Mouse (Mus musculus): Measurements from ENCODE around the gene Chd5.
A peak's percentile ranks its signal among the peaks of the same experiment; 100 is the strongest.

Chd5 gene

DNA sequence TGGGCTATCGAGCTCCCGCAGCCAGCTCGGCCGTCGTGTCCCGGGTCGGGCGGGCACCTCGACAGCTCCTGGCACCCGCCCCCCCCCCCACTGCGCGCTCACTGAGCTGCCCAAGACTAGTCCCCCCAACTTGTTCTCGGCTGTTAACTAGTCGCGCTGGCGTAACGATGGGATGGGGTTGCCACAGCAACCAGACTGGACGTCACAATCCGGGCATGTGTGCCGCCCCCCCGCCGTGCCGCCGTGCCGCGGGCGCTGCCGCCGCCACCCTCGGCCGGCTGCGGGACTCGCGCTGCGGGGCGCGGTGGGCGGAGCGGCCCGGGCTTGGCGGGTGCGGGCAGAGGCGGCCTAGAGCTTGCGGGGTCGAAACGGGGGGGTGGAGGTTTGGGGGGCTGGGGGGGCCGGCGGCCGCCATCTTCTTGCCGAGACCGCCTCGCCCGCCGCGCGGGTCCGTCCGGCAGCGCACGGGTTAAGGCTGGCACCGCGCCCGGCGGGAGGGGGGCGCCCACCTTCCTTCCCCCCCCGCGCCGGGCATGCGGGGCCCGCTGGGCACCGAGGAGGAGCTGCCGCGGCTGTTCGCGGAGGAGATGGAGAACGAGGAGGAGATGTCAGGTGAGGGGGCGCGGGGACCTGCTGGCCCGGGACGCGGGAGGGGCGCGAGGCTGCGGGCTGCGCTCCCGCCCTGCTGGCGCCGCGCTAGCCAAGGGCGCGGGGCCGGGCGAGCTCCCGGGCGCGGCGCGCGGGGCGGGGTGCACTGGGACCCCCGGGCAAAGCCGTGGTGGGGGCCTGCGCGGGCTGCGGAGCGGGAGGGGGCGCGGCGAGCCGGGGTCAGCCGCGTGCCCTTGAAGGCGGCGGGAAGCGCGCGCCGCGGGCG, at the start of gene Chd5:
Gene Chd5 (plus strand): TSS at position 233 of the 874 bp plus-strand sequence.
- no peak for DNase-seq (ENCODE audit: low spot score)

- no peak for DNase-seq (ENCODE audit: low spot score)
Measured at GRCm38 (mm10) chr4:152290385-152290784, 48.1 kb upstream of the Chd5 start.

- DNase-seq (ENCODE audit: low spot score) = no peak
Measured at GRCm38 (mm10) chr4:152290991-152291390, 47.5 kb upstream of the Chd5 start.

GRCm38 (mm10) chr4:152291562-152291961, 46.9 kb upstream of the Chd5 start, which contains the start of gene Hes3:
Gene Hes3, minus strand, starts transcription at chr4:152291662.
- DNase-seq (ENCODE audit: low spot score) = no peak

DNA sequence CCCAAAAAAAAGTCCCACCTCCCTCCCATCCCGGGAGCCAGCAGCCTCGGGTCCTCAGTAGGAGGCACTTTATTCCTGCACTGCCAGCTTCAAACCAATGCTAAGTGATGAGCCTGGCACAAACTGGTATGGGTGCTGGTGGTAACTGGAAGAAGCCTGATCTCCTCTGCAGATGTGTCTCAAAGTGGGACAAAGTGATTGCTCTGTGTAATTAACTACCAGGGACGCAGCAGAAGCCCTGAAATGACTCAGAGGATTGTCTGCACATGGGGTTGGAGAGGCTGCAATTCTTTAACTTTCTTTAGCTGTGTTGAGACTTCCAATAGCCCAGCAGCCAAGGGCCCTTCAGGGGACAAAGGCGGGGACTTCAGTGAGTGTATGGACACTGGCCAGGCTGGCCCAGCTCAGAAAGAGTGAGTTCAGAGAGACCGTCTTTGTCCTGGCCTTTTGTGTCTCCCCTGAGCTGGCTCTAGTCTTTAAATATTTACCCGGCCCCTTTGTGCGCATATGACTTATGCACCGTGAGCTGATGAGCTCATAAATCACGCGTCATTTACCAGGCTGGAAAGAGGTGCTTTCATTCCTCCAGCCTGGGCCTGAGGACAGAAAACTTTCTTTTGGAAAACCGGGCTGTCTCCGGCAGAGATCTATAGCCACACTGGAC, 46.2 kb upstream of the Chd5 start:
- DNase-seq (ENCODE audit: low spot score) = no peak

GRCm38 (mm10) chr4:152294188-152294929, 44.1 kb upstream of the Chd5 start:
- no peak for DNase-seq (ENCODE audit: low spot score)

- DNase-seq (ENCODE audit: low spot score) = no peak
Measured at GRCm38 (mm10) chr4:152295916-152296315, 42.5 kb upstream of the Chd5 start.

DNA sequence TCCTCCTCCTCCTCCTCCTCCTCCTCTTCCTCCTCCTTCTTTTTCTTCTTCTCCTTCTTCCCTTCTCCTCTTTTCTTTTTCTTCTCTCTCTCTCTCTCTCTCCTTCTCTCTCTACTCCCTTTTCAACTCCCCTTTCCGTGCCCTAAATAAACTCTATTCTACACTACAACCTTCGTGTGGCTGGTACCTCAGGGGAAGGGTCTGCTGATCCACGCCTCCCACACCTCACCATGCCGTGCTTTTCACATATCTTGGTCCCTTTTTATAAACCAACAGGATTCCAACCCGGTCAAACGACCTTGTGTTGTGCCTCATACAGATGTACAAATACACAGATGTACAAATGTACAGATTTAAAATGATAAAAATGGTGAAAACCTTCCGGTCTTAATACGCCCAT, 42.1 kb upstream of the Chd5 start:
- DNase-seq (ENCODE audit: low spot score) = no peak

DNA sequence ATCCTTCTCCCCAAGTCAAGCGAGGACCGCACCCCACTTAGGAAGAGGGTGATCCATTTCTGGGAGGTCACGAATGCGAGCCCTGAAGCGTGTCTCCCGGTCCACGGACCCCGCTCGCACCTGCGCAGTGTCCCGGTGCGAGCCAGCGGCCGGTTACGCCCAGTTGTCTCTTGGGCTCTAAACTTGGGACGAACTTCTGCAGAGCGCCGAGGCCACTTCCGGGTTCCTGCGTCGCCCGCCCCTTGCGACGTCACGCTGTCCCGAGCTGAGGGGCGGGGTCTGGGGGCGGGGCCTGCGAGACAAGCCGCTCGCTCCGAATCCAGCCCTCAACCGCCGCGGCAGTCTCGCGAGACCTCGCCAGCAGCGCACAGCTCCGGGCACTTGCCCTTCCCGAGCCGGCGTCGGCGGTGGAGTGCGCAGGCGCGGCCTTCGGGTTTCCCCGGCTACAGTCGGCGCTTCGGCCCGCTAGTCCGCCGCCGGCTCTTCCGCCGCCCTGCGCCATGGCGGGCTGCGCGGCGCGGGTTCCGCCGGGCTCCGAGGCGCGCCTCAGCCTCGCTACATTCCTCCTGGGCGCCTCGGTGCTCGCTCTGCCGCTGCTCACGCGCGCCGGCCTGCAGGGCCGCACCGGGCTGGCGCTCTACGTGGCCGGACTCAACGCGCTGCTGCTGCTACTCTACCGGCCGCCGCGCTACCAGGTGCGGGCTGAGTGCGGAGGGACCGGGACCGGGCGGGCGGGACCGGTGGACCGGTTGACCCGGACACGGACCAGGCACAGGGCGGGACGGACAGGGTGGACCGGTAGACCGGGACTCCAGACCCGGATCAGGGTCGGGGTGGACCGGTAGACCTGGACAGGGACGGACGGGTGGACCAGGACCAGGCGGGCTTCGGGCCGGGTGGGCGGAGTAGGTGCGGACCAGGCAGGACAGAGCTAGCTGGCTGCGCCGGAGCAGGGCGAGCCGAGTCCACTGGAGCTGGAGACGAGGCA, 41.3 kb upstream of the Chd5 start, which contains the start of gene Icmt:
Gene Icmt (plus strand): TSS at position 354 of the 988 bp plus-strand sequence.
- DNase-seq (ENCODE audit: low spot score) = peak; percentile 100

DNA sequence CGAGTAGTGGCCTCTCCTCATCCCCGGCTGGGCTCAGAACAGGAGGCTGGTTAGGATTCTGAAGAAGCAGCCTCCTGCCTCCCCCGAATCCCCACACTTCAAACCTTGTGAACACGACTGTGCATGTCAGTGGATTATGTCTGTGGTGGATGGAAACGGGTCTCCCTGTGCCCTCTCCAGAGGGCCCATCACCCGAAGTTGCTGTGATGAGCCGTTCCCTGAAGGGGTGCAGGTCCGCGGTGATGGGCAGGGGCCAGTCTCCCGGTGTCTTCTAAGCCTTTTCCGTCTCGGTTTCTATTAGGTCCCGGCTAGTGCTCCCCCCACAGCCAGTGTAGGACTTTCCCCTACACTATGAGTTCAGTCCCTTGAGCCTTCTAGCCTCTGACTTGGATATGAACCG, 39.6 kb upstream of the Chd5 start:
- no peak for DNase-seq (ENCODE audit: low spot score)

DNA sequence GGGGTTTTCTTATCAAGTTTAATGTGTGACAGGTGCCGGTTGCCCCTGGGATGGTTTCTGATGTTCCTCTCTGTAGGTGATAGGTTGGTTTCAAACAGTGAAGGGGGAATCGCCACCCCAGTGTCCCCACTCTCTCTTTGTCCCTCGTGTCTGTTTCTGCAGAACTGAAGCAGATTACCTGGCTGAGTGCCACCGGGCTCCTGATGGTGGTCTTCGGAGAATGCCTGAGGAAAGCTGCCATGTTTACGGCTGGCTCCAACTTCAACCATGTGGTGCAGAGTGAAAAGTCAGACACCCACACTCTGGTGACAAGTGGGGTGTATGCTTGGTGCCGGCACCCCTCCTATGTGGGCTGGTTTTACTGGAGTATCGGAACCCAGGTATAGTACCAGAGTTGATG, 38.1 kb upstream of the Chd5 start:
- DNase-seq (ENCODE audit: low spot score) = no peak

- DNase-seq (ENCODE audit: low spot score) = no peak
Measured at GRCm38 (mm10) chr4:152302012-152302411, 36.4 kb upstream of the Chd5 start.

DNA sequence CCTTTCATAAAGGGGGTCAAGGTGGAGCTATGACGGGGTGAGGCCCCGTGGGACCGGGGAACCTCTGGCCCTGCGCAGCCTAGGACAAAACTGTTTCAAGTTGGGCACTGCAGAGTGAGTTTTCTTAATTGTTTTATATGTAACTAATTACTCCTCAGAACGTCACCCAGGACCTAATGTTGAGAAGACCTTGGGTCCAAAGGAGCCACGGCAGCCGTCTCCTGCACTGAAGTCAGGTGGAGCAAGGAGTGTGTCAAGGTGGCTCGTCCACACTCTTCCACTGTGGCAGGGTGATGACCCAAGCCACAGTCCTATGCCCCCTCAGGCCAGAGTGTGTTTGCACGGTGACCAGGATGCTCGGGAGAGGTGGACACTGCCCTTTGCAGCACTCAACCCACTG, 35.3 kb upstream of the Chd5 start:
- no peak for DNase-seq (ENCODE audit: low spot score)

DNA sequence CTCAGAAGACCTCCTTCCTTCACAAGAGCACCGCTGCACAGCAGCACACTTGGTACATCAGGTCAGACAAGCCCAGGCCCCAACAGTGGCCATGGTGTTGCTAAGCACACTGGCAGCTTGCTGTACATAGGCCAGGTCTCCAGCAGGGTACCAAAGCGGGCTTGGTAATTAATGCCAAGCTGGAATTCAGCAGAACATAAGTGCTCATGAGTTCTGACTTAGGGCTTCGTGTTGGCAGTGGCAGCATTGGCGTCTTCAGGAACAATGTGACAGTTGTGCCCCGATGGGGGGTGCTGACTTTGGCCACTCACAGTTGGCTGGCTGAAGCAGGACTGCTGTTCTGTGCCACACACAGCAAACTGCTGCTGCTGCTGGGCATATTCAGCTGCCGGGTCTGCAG, 33.8 kb upstream of the Chd5 start:
- no peak for DNase-seq (ENCODE audit: low spot score)

DNA sequence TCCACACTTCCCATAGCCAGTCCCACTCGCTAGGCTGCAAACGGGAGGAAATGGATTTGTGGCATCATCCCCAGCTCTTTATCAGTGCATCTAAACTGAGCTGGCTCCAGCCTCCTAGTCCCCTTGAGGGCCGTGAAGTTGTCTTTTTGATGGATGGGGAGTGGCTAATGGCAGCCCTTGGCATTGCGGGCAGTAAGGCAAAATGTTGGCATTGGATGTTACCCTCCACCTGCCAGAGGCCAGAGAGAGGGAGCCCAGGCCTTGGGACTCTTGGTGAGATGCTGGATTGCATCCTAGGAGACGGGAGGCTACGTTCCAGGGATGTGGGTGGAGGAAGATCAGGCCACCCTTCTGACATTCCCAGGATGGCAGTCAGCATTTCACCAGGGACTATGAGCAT, 32.5 kb upstream of the Chd5 start:
- DNase-seq (ENCODE audit: low spot score) = no peak

- no peak for DNase-seq (ENCODE audit: low spot score)
Measured at GRCm38 (mm10) chr4:152307542-152307941, 30.9 kb upstream of the Chd5 start.

DNA sequence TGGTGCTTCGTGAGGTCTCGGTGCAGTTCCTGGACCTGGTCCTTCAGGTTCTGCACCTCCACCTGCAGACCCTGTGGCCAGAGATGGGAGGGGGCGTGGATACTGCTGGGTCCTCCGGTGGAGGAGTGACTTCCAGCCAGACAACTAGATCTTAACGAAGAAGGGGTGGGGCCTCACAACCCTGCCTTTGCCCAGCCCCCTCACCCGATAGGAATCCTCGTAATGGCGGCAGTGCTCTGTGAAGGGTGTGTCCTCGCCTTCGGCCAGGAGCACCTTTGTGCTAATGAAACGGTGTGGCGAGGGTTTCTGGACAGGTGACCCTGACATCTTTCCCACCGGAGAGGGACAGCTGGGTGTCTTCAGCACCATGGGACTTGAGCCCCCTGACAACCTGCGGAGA, 26.3 kb upstream of the Chd5 start:
- DNase-seq (ENCODE audit: low spot score) = no peak

- DNase-seq (ENCODE audit: low spot score) = no peak
Measured at GRCm38 (mm10) chr4:152313211-152313632, 25.2 kb upstream of the Chd5 start.

GRCm38 (mm10) chr4:152313934-152314333, 24.5 kb upstream of the Chd5 start:
- DNase-seq (ENCODE audit: low spot score) = no peak

DNA sequence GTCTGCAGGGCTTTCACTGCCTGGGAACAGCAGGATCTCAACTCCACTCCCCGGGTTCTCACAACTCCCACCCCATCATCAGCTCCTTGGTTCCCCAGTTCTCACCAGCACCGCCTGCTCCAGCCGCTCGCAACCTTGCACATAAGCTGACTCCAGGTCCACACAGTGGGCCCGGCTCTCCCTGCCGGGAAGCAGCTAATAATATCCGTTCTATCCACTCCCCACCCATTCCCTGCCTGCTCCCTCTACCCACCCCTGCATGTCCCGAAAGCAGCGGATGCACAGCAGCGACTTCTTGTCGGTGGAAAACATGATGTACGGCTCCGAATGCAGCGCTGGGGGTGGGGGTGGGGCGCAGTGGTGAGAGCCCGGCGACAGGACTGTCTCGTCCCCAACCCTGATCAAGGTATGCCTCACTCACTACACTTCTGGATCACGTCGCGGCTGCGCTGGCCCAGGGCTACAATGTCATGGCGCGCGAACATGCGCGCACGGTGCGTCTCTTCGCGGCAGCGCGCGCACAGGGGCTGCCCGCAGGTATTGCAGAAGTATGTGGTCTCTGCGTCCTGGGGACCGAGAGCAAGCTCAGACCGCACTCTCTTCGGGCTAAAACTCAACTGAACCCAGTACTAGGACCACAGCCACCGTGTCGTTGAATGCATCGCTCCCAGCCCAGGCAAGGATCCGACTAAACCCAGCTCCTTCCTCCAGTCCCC, 22.8 kb upstream of the Chd5 start:
- DNase-seq (ENCODE audit: low spot score) = no peak

- no peak for DNase-seq (ENCODE audit: low spot score)
Measured at GRCm38 (mm10) chr4:152317631-152318033, 20.8 kb upstream of the Chd5 start.
